Mouse (Mus musculus) hindbrain, postnatal 0 days (tissue): ENCODE measurements around the gene Zfp174. TPM values are rescaled to one million over a fixed set of nuclear protein-coding genes. Genes with fewer than 3 reads are reported as not detected.
"Not testable (repeated sequence)": the region's sequence is repeated elsewhere in the genome, so short reads cannot be mapped to it uniquely, and the experiment has no call there.

Experiments
- ATAC-seq: fragments of 200-750 bp; cut with Nextera tagmentation; 2 replicates; pipeline ENCODE4 v1.8.0; 2017; ENCODE audit warnings: mild to moderate bottlenecking, moderate TSS enrichment, moderate library complexity
- DNase-seq: peaks from one replicate; pipeline ENCODE4 v3.0.0-alpha.2; 2015; ENCODE audit warnings: low spot score
- H3K27ac ChIP-seq: fragments of 300-500 bp; sonication (generic); 2 replicates; pipeline ENCODE4 v1.5.1; 2014; ENCODE audit warnings: mild to moderate bottlenecking
- H3K27me3 ChIP-seq: fragments of 300-500 bp; sonication (generic); 2 replicates; pipeline ENCODE4 v1.6.1; 2014; ENCODE audit warnings: low read length, mixed read lengths; ENCODE audit not compliant: insufficient read depth
- H3K36me3 ChIP-seq: fragments of 300-500 bp; sonication (generic); 2 replicates; pipeline ENCODE4 v1.6.1; 2014; ENCODE audit warnings: low read length, mixed read lengths; ENCODE audit not compliant: insufficient read depth
- H3K4me1 ChIP-seq: fragments of 300-500 bp; sonication (generic); 2 replicates; pipeline ENCODE4 v1.6.1; 2014; ENCODE audit warnings: antibody characterized with exemption, low read length, mixed read lengths; ENCODE audit not compliant: insufficient read depth
- H3K4me2 ChIP-seq: fragments of 300-500 bp; sonication (generic); 2 replicates; pipeline ENCODE4 v1.6.1; 2014; ENCODE audit warnings: low read depth, mild to moderate bottlenecking, low read length, moderate library complexity, mixed read lengths
- H3K4me3 ChIP-seq: fragments of 300-500 bp; sonication (generic); 2 replicates; pipeline ENCODE4 v1.5.1; 2014; ENCODE audit warnings: low read length
- H3K9ac ChIP-seq: fragments of 300-500 bp; sonication (generic); replicated peaks from 2 replicates; pipeline ENCODE4 v1.6.1; 2014; ENCODE audit warnings: mild to moderate bottlenecking, low read length, moderate library complexity, mixed read lengths
- H3K9me3 ChIP-seq: fragments of 300-500 bp; sonication (generic); 2 replicates; pipeline ENCODE4 v1.6.1; 2016; ENCODE audit warnings: low read length, mixed read lengths
- CTCF ChIP-seq: IDR thresholded peaks from 2 replicates; pipeline ENCODE4 v1.5.1; 2016; ENCODE audit warnings: antibody characterized with exemption, control low read depth, low read depth
- WGBS: fragments of 180-500 bp; shearing (Covaris S2); extraction: QIAGEN DNeasy Blood & Tissue Kit; methylation state at CpG from one replicate; pipeline ENCODE4 v1.1.7; 2014; 5-methylcytosine and 5-hydroxymethylcytosine counted together
- polyA plus RNA-seq: library from polyadenylated mRNA; unstranded; fragments of >200 nt; fragmentation: Nextera tagmentation; extraction: Ambion mirVana; gene quantifications from 2 replicates; pipeline ENCODE4 v1.2.1, GENCODE M21; 2015
- total RNA-seq: library from RNA; depleted of rRNA; stranded (reverse); fragments of >200 nt; gene quantifications from 2 replicates; pipeline ENCODE4 v1.2.3, GENCODE M21; 2014

Zfp174 gene
- total and polyA plus RNA-seq, 2 experiments from 2014 or later, result 1.2 to 3.6 TPM

GRCm38 (mm10) chr16:3835461-3835860, 11.6 kb upstream of the Zfp174 start:
- H3K9me3 ChIP-seq, result no peaks in the 10 kb centered on the region
- H3K4me3 ChIP-seq, result no peak overlapping the region
- DNase-seq, result no peak
- ATAC-seq, result no peak
- H3K9ac ChIP-seq, result no peak overlapping the region
- no peaks in the 10 kb centered on the region for H3K27me3 ChIP-seq
- no peaks in the 10 kb centered on the region for H3K36me3 ChIP-seq
- WGBS, result 74% methylated on average over 2 of the region's 2 CpGs
- no peak for TF ChIP-seq CTCF
- H3K4me2 ChIP-seq, result no peak overlapping the region
- H3K4me1 ChIP-seq, result no peaks in the 10 kb centered on the region
- no peak overlapping the region for H3K27ac ChIP-seq

- H3K9me3 ChIP-seq, result no peaks in the 10 kb centered on the region
- H3K4me1 ChIP-seq, result 0 out of 2 replicates have a peak, but pooled peaks cover 2% of the 10 kb centered on the region
- peak; percentile 60 for TF ChIP-seq CTCF
- ATAC-seq, result peak; percentile 49; the same call in 1 of the 2 replicates
- H3K27me3 ChIP-seq, result no peaks in the 10 kb centered on the region
- peak; percentile 48 for DNase-seq
- 59% methylated on average over 17 of the region's 17 CpGs for WGBS
- H3K27ac ChIP-seq, result no peak overlapping the region
- H3K4me3 ChIP-seq, result no peak overlapping the region
- no peak overlapping the region for H3K9ac ChIP-seq
- no peaks in the 10 kb centered on the region for H3K36me3 ChIP-seq
- no peak overlapping the region for H3K4me2 ChIP-seq
Measured at GRCm38 (mm10) chr16:3839157-3839885, 7.7 kb upstream of the Zfp174 start.

GRCm38 (mm10) chr16:3842989-3843388, 4.1 kb upstream of the Zfp174 start:
- TF ChIP-seq CTCF, result no peak
- no peak overlapping the region for H3K27ac ChIP-seq
- H3K36me3 ChIP-seq, result no peaks in the 10 kb centered on the region
- ATAC-seq (peak; percentile 4; the same call in 1 of the 2 replicates), DNase-seq (peak; percentile 51)
- H3K9me3 ChIP-seq, result no peaks in the 10 kb centered on the region
- H3K4me3 ChIP-seq, result no peak overlapping the region
- H3K9ac ChIP-seq, result no peak overlapping the region
- no peaks in the 10 kb centered on the region for H3K27me3 ChIP-seq
- WGBS, result 16% methylated on average over 4 of the region's 4 CpGs
- H3K4me2 ChIP-seq, result no peak overlapping the region
- 0 out of 2 replicates have a peak, but pooled peaks cover 2% of the 10 kb centered on the region for H3K4me1 ChIP-seq

- Histone ChIP-seq H3K9ac (no peak overlapping the region), H3K27ac (no peak overlapping the region), H3K4me3 (no peak overlapping the region), H3K4me1 (0 out of 2 replicates have a peak, but pooled peaks cover 2% of the 10 kb centered on the region), H3K36me3 (no peaks in the 10 kb centered on the region), H3K27me3 (no peaks in the 10 kb centered on the region), H3K4me2 (no peak overlapping the region), H3K9me3 (no peaks in the 10 kb centered on the region)
- 71% methylated on average over 1 of the region's 1 CpGs for WGBS
- DNase-seq (no peak), ATAC-seq (no peak)
- no peak for TF ChIP-seq CTCF
Measured at GRCm38 (mm10) chr16:3843796-3844195, 3.3 kb upstream of the Zfp174 start.

GRCm38 (mm10) chr16:3847871-3848270, 803 bp downstream of the Zfp174 start:
- 68% methylated on average over 4 of the region's 4 CpGs for WGBS

GRCm38 (mm10) chr16:3848416-3848815, 1.3 kb downstream of the Zfp174 start:
- Histone ChIP-seq H3K4me2 (0 out of 2 replicates have a peak overlapping the region, but pooled peaks have one; percentile 78), H3K4me3 (no peak overlapping the region), H3K9me3 (no peaks in the 10 kb centered on the region), H3K27ac (no peak overlapping the region), H3K9ac (no peak overlapping the region), H3K36me3 (no peaks in the 10 kb centered on the region), H3K27me3 (no peaks in the 10 kb centered on the region), H3K4me1 (no peaks in the 10 kb centered on the region)
- ATAC-seq (no peak), DNase-seq (no peak)
- WGBS, result 72% methylated on average over 3 of the region's 3 CpGs
- TF ChIP-seq CTCF, result peak; percentile 24; the same call in 1 of the 2 replicates

More at GRCm38 (mm10) chr16:3847871-3848270, 803 bp downstream of the Zfp174 start:
- ATAC-seq (no peak), DNase-seq (no peak)
- Histone ChIP-seq H3K9me3 (no peaks in the 10 kb centered on the region), H3K36me3 (no peaks in the 10 kb centered on the region), H3K4me3 (peak overlapping the region; percentile 72), H3K4me2 (peak overlapping the region; percentile 78), H3K27ac (no peak overlapping the region), H3K27me3 (no peaks in the 10 kb centered on the region), H3K9ac (peak overlapping the region; percentile 59; the same call in 1 of the 2 replicates), H3K4me1 (0 out of 2 replicates have a peak, but pooled peaks cover 1% of the 10 kb centered on the region)
- no peak; the same call in 1 of the 2 replicates for TF ChIP-seq CTCF

GRCm38 (mm10) chr16:3851301-3851700, 4.2 kb downstream of the Zfp174 start:
- H3K36me3 ChIP-seq, H3K9me3 ChIP-seq, H3K4me2 ChIP-seq, H3K27me3 ChIP-seq, ATAC-seq, H3K4me3 ChIP-seq, DNase-seq, H3K4me1 ChIP-seq, H3K27ac ChIP-seq, H3K9ac ChIP-seq: not testable (repeated sequence)
- WGBS, result 87% methylated on average over 13 of the region's 13 CpGs
